Mouse (Mus musculus): Measurements from ENCODE around the gene Bst2. TPM values are rescaled to one million over a fixed set of nuclear protein-coding genes. Genes with fewer than 3 reads are reported as not detected.

Bst2 gene
- polyA plus RNA-seq, 1 experiment from 2014 or later: 0.27 TPM

- H3K9ac ChIP-seq (replicated peaks; ENCODE audit: low read depth, low read length): no peak overlapping the region
- peaks cover 35% of the 10 kb centered on the region for H3K27me3 ChIP-seq (ENCODE audit: control insufficient read depth, insufficient read depth, low read length)
- WGBS: 85% methylated on average over 4 of the region's 4 CpGs
These were observed 26.7 kb upstream of the Bst2 start for GRCm38 (mm10) chr8:71563992-71564391.

GRCm38 (mm10) chr8:71562751-71563150 lies 25.5 kb upstream of the Bst2 start:
- H3K9me3 ChIP-seq (ENCODE audit: control insufficient read depth, low read length): no peaks in the 10 kb centered on the region
- H3K4me3 ChIP-seq (ENCODE audit: low read depth, low read length): peak overlapping the region; percentile 20; the same call in 1 of the 2 replicates
- H3K4me2 ChIP-seq (ENCODE audit: low read depth, low read length): peak overlapping the region; percentile 32; the same call in 1 of the 2 replicates
- H3K4me1 ChIP-seq (ENCODE audit: control insufficient read depth, insufficient read depth, low read length): peaks cover 5% of the 10 kb centered on the region; the same call in 1 of the 2 replicates
- 0 out of 2 replicates have a peak overlapping the region, but pooled peaks have one; percentile 16 for H3K9ac ChIP-seq (replicated peaks; ENCODE audit: low read depth, low read length)
- H3K27ac ChIP-seq (ENCODE audit: low read depth, low read length): no peak overlapping the region
- peaks cover 46% of the 10 kb centered on the region for H3K27me3 ChIP-seq (ENCODE audit: control insufficient read depth, insufficient read depth, low read length)
- peak; percentile 26; the same call in 1 of the 2 replicates for ATAC-seq (ENCODE audit: low read depth)
- no peaks in the 10 kb centered on the region for H3K36me3 ChIP-seq (ENCODE audit: control insufficient read depth, insufficient read depth, low read length)
- 1% methylated on average over 33 of the region's 33 CpGs for WGBS

More at GRCm38 (mm10) chr8:71563992-71564391, 26.7 kb upstream of the Bst2 start:
- Histone ChIP-seq H3K9me3 (ENCODE audit: control insufficient read depth, low read length) (no peaks in the 10 kb centered on the region), H3K4me1 (ENCODE audit: control insufficient read depth, insufficient read depth, low read length) (no peaks in the 10 kb centered on the region; the same call in 1 of the 2 replicates), H3K4me3 (ENCODE audit: low read depth, low read length) (no peak overlapping the region), H3K36me3 (ENCODE audit: control insufficient read depth, insufficient read depth, low read length) (no peaks in the 10 kb centered on the region), H3K4me2 (ENCODE audit: low read depth, low read length) (no peak overlapping the region), H3K27ac (ENCODE audit: low read depth, low read length) (no peak overlapping the region)
- ATAC-seq (ENCODE audit: low read depth): no peak

- H3K4me2 ChIP-seq (ENCODE audit: low read depth, low read length): no peak overlapping the region
- WGBS: 4% methylated on average over 15 of the region's 15 CpGs
- H3K36me3 ChIP-seq (ENCODE audit: control insufficient read depth, insufficient read depth, low read length): no peaks in the 10 kb centered on the region
- peak; percentile 48; the same call in 1 of the 2 replicates for ATAC-seq (ENCODE audit: low read depth)
- H3K9ac ChIP-seq (replicated peaks; ENCODE audit: low read depth, low read length): no peak overlapping the region
- peaks cover 5% of the 10 kb centered on the region; the same call in 1 of the 2 replicates for H3K4me1 ChIP-seq (ENCODE audit: control insufficient read depth, insufficient read depth, low read length)
- no peak overlapping the region for H3K27ac ChIP-seq (ENCODE audit: low read depth, low read length)
- peaks cover 59% of the 10 kb centered on the region for H3K27me3 ChIP-seq (ENCODE audit: control insufficient read depth, insufficient read depth, low read length)
- no peak overlapping the region for H3K4me3 ChIP-seq (ENCODE audit: low read depth, low read length)
- H3K9me3 ChIP-seq (ENCODE audit: control insufficient read depth, low read length): no peaks in the 10 kb centered on the region
These were observed 24.1 kb upstream of the Bst2 start for GRCm38 (mm10) chr8:71561401-71561800.

- peaks cover 5% of the 10 kb centered on the region; the same call in 1 of the 2 replicates for H3K4me1 ChIP-seq (ENCODE audit: control insufficient read depth, insufficient read depth, low read length)
- H3K36me3 ChIP-seq (ENCODE audit: control insufficient read depth, insufficient read depth, low read length): no peaks in the 10 kb centered on the region
- H3K9ac ChIP-seq (replicated peaks; ENCODE audit: low read depth, low read length): no peak overlapping the region
- H3K27me3 ChIP-seq (ENCODE audit: control insufficient read depth, insufficient read depth, low read length): peaks cover 60% of the 10 kb centered on the region
- H3K9me3 ChIP-seq (ENCODE audit: control insufficient read depth, low read length): no peaks in the 10 kb centered on the region
- 82% methylated on average over 5 of the region's 5 CpGs for WGBS
- no peak overlapping the region for H3K4me2 ChIP-seq (ENCODE audit: low read depth, low read length)
- H3K4me3 ChIP-seq (ENCODE audit: low read depth, low read length): no peak overlapping the region
- no peak for ATAC-seq (ENCODE audit: low read depth)
- H3K27ac ChIP-seq (ENCODE audit: low read depth, low read length): no peak overlapping the region
These were observed 23.5 kb upstream of the Bst2 start for GRCm38 (mm10) chr8:71560765-71561164.

GRCm38 (mm10) chr8:71560071-71560470 lies 22.8 kb upstream of the Bst2 start:
- Histone ChIP-seq H3K27me3 (ENCODE audit: control insufficient read depth, insufficient read depth, low read length) (peaks cover 60% of the 10 kb centered on the region), H3K4me2 (ENCODE audit: low read depth, low read length) (no peak overlapping the region), H3K9ac (replicated peaks; ENCODE audit: low read depth, low read length) (no peak overlapping the region), H3K27ac (ENCODE audit: low read depth, low read length) (no peak overlapping the region), H3K4me1 (ENCODE audit: control insufficient read depth, insufficient read depth, low read length) (peaks cover 5% of the 10 kb centered on the region; the same call in 1 of the 2 replicates), H3K9me3 (ENCODE audit: control insufficient read depth, low read length) (no peaks in the 10 kb centered on the region), H3K36me3 (ENCODE audit: control insufficient read depth, insufficient read depth, low read length) (no peaks in the 10 kb centered on the region), H3K4me3 (ENCODE audit: low read depth, low read length) (no peak overlapping the region)
- WGBS: 80% methylated on average over 3 of the region's 3 CpGs
- no peak for ATAC-seq (ENCODE audit: low read depth)

- Histone ChIP-seq H3K4me3 (ENCODE audit: low read depth, low read length) (peak overlapping the region; percentile 15; the same call in 1 of the 2 replicates), H3K27ac (ENCODE audit: low read depth, low read length) (no peak overlapping the region), H3K27me3 (ENCODE audit: control insufficient read depth, insufficient read depth, low read length) (peaks cover 60% of the 10 kb centered on the region), H3K9me3 (ENCODE audit: control insufficient read depth, low read length) (no peaks in the 10 kb centered on the region), H3K4me1 (ENCODE audit: control insufficient read depth, insufficient read depth, low read length) (peaks cover 5% of the 10 kb centered on the region; the same call in 1 of the 2 replicates), H3K9ac (replicated peaks; ENCODE audit: low read depth, low read length) (no peak overlapping the region), H3K36me3 (ENCODE audit: control insufficient read depth, insufficient read depth, low read length) (no peaks in the 10 kb centered on the region), H3K4me2 (ENCODE audit: low read depth, low read length) (peak overlapping the region; percentile 35; the same call in 1 of the 2 replicates)
- no peak for ATAC-seq (ENCODE audit: low read depth)
- WGBS: 1% methylated on average over 24 of the region's 24 CpGs
These were observed 21.9 kb upstream of the Bst2 start for GRCm38 (mm10) chr8:71558958-71559690.

GRCm38 (mm10) chr8:71558071-71558957 lies 21.1 kb upstream of the Bst2 start, which contains the start of gene Tmem221:
Gene Tmem221, minus strand, starts transcription at chr8:71558871.
- 5% methylated on average over 64 of the region's 70 CpGs for WGBS
- Histone ChIP-seq H3K27ac (ENCODE audit: low read depth, low read length) (no peak within 1 kb of the TSS), H3K9ac (replicated peaks; ENCODE audit: low read depth, low read length) (no peak within 1 kb of the TSS)

GRCm38 (mm10) chr8:71554644-71555043 lies 17.4 kb upstream of the Bst2 start:
- Histone ChIP-seq H3K27ac (ENCODE audit: low read depth, low read length) (no peak overlapping the region), H3K36me3 (ENCODE audit: control insufficient read depth, insufficient read depth, low read length) (no peaks in the 10 kb centered on the region), H3K9me3 (ENCODE audit: control insufficient read depth, low read length) (no peaks in the 10 kb centered on the region), H3K4me1 (ENCODE audit: control insufficient read depth, insufficient read depth, low read length) (peaks cover 5% of the 10 kb centered on the region; the same call in 1 of the 2 replicates), H3K9ac (replicated peaks; ENCODE audit: low read depth, low read length) (no peak overlapping the region), H3K4me2 (ENCODE audit: low read depth, low read length) (no peak overlapping the region), H3K4me3 (ENCODE audit: low read depth, low read length) (no peak overlapping the region), H3K27me3 (ENCODE audit: control insufficient read depth, insufficient read depth, low read length) (peaks cover 31% of the 10 kb centered on the region)
- WGBS: 95% methylated on average over 2 of the region's 2 CpGs
- no peak for ATAC-seq (ENCODE audit: low read depth)

More at GRCm38 (mm10) chr8:71558071-71558957, 21.1 kb upstream of the Bst2 start, which contains the start of gene Tmem221:
- peaks cover 5% of the 10 kb centered on the region; the same call in 1 of the 2 replicates for H3K4me1 ChIP-seq (ENCODE audit: control insufficient read depth, insufficient read depth, low read length)
- peak within 1 kb of the TSS; percentile 15; the same call in 1 of the 2 replicates for H3K4me3 ChIP-seq (ENCODE audit: low read depth, low read length)
- peaks cover 60% of the 10 kb centered on the region for H3K27me3 ChIP-seq (ENCODE audit: control insufficient read depth, insufficient read depth, low read length)
- no peaks in the 10 kb centered on the region for H3K36me3 ChIP-seq (ENCODE audit: control insufficient read depth, insufficient read depth, low read length)
- H3K4me2 ChIP-seq (ENCODE audit: low read depth, low read length): peak within 1 kb of the TSS; percentile 35; the same call in 1 of the 2 replicates
- no peaks in the 10 kb centered on the region for H3K9me3 ChIP-seq (ENCODE audit: control insufficient read depth, low read length)
- no peak for ATAC-seq (ENCODE audit: low read depth)
